Mouse (Mus musculus): ENCODE measurements around the gene Foxc1.

The Foxc1 gene

GRCm38 (mm10) chr13:31804571-31804970, 1.9 kb upstream of the Foxc1 start:
- in situ Hi-C loops (cut with MboI; ENCODE audit: low sequenced_read_pairs), result no loop called here

GRCm38 (mm10) chr13:31805831-31806427, 504 bp upstream of the Foxc1 start:
- in situ Hi-C loops (cut with MboI; ENCODE audit: low sequenced_read_pairs), result no loop called here

- in situ Hi-C loops (cut with MboI; ENCODE audit: low sequenced_read_pairs), result no loop called here
These were observed 680 bp downstream of the Foxc1 start for GRCm38 (mm10) chr13:31806890-31807735.

GRCm38 (mm10) chr13:31807736-31808115, 1.3 kb downstream of the Foxc1 start:
- in situ Hi-C loops (cut with MboI; ENCODE audit: low sequenced_read_pairs), result no loop called here

- in situ Hi-C loops (cut with MboI; ENCODE audit: low sequenced_read_pairs), result no loop called here
These were observed 1.8 kb downstream of the Foxc1 start for GRCm38 (mm10) chr13:31808116-31808803.

- in situ Hi-C loops (cut with MboI; ENCODE audit: low sequenced_read_pairs), result no loop called here
These were observed 2.5 kb downstream of the Foxc1 start for GRCm38 (mm10) chr13:31808804-31809420.

GRCm38 (mm10) chr13:31809701-31810100, 3.3 kb downstream of the Foxc1 start:
- in situ Hi-C loops (cut with MboI; ENCODE audit: low sequenced_read_pairs), result no loop called here

- in situ Hi-C loops (cut with MboI; ENCODE audit: low sequenced_read_pairs), result no loop called here
These were observed 3.9 kb downstream of the Foxc1 start for GRCm38 (mm10) chr13:31810375-31810692.

- in situ Hi-C loops (cut with MboI; ENCODE audit: low sequenced_read_pairs), result no loop called here
These were observed 4.5 kb downstream of the Foxc1 start for GRCm38 (mm10) chr13:31810693-31811541.

GRCm38 (mm10) chr13:31811542-31812021, 5.1 kb downstream of the Foxc1 start:
- in situ Hi-C loops (cut with MboI; ENCODE audit: low sequenced_read_pairs), result no loop called here

GRCm38 (mm10) chr13:31812701-31813100, 6.3 kb downstream of the Foxc1 start:
- in situ Hi-C loops (cut with MboI; ENCODE audit: low sequenced_read_pairs), result no loop called here

GRCm38 (mm10) chr13:31815383-31816003, 9.1 kb downstream of the Foxc1 start:
- in situ Hi-C loops (cut with MboI; ENCODE audit: low sequenced_read_pairs), result no loop called here

- in situ Hi-C loops (cut with MboI; ENCODE audit: low sequenced_read_pairs), result no loop called here
These were observed 11.9 kb downstream of the Foxc1 start for GRCm38 (mm10) chr13:31818337-31818736.

- in situ Hi-C loops (cut with MboI; ENCODE audit: low sequenced_read_pairs), result no loop called here
These were observed 13.4 kb downstream of the Foxc1 start for GRCm38 (mm10) chr13:31819664-31820405.

- in situ Hi-C loops (cut with MboI; ENCODE audit: low sequenced_read_pairs), result no loop called here
These were observed 14.2 kb downstream of the Foxc1 start for GRCm38 (mm10) chr13:31820587-31821017.

- in situ Hi-C loops (cut with MboI; ENCODE audit: low sequenced_read_pairs), result no loop called here
These were observed 14.6 kb downstream of the Foxc1 start for GRCm38 (mm10) chr13:31821050-31821449.

GRCm38 (mm10) chr13:31823316-31823715, 16.9 kb downstream of the Foxc1 start:
- in situ Hi-C loops (cut with MboI; ENCODE audit: low sequenced_read_pairs), result no loop called here

- in situ Hi-C loops (cut with MboI; ENCODE audit: low sequenced_read_pairs), result no loop called here
These were observed 18.7 kb downstream of the Foxc1 start for GRCm38 (mm10) chr13:31825180-31825579.

- in situ Hi-C loops (cut with MboI; ENCODE audit: low sequenced_read_pairs), result no loop called here
These were observed 20.7 kb downstream of the Foxc1 start for GRCm38 (mm10) chr13:31827160-31827559.

All from CH12F3 (cell line).